Mouse (Mus musculus) liver, adult 2 months (tissue): ENCODE measurements around the gene Rpl4. TPM values are rescaled to one million over a fixed set of nuclear protein-coding genes. Genes with fewer than 3 reads are reported as not detected.
"Not testable (repeated sequence)": the region's sequence is repeated elsewhere in the genome, so short reads cannot be mapped to it uniquely, and the experiment has no call there.

Experiments
- DNase-seq: peaks from one replicate; pipeline ENCODE4 v3.0.0-alpha.2; 2011; ENCODE audit warnings: low read depth, low spot score; ENCODE audit errors: extremely low read depth
- H3K27ac ChIP-seq: fragments of 200-500 bp; replicated peaks from 2 replicates; pipeline ENCODE4 v1.5.1; 2012; ENCODE audit warnings: low read depth, mild to moderate bottlenecking, control low read depth, inconsistent platforms, low read length; ENCODE audit not compliant: insufficient read depth
- H3K27me3 ChIP-seq: fragments of 200-500 bp; 2 replicates; pipeline ENCODE4 v1.6.1; 2012; ENCODE audit warnings: mild to moderate bottlenecking, moderate library complexity, low read length, inconsistent platforms; ENCODE audit not compliant: control insufficient read depth, insufficient read depth
- H3K36me3 ChIP-seq: fragments of 200-500 bp; 2 replicates; pipeline ENCODE4 v1.6.1; 2012; ENCODE audit warnings: low read length, inconsistent platforms; ENCODE audit not compliant: control insufficient read depth, insufficient read depth
- H3K4me1 ChIP-seq: fragments of 200-500 bp; 2 replicates; pipeline ENCODE4 v1.6.1; 2011; ENCODE audit warnings: low read length; ENCODE audit not compliant: control insufficient read depth, insufficient read depth
- H3K4me3 ChIP-seq: fragments of 200-500 bp; 2 replicates; pipeline ENCODE4 v1.5.1; 2011; ENCODE audit warnings: low read depth, mild to moderate bottlenecking, control low read depth, low read length, moderate library complexity; ENCODE audit not compliant: insufficient read depth
- H3K79me2 ChIP-seq: fragments of 200-500 bp; 2 replicates; pipeline ENCODE4 v1.6.1; 2012; ENCODE audit warnings: inconsistent platforms, mild to moderate bottlenecking, low read length, moderate library complexity; ENCODE audit not compliant: control insufficient read depth, insufficient read depth
- H3K9ac ChIP-seq: fragments of 200-500 bp; 2 replicates; pipeline ENCODE4 v1.6.1; 2012; ENCODE audit warnings: low read depth, mild to moderate bottlenecking, control low read depth, inconsistent platforms, low read length
- CTCF ChIP-seq: fragments of 200-500 bp; IDR thresholded peaks from 2 replicates; pipeline ENCODE4 v1.5.1; 2011; ENCODE audit warnings: low read depth, low read length, control low read depth
- POLR2A ChIP-seq: fragments of 200-500 bp; IDR thresholded peaks from 2 replicates; pipeline ENCODE4 v1.6.1; 2011; ENCODE audit warnings: low read length, control low read depth; ENCODE audit not compliant: insufficient read depth; ENCODE audit errors: extremely low read depth
- WGBS: fragments of 180-500 bp; shearing (Covaris S2); methylation state at CpG from one replicate; pipeline ENCODE4 v1.1.7; 2018; 5-methylcytosine and 5-hydroxymethylcytosine counted together
- polyA plus RNA-seq: library from polyadenylated mRNA; depleted of rRNA; stranded (reverse); fragments of >200 nt; gene quantifications from 2 replicates; pipeline ENCODE4 v1.2.3, GENCODE M21; 2012
- total RNA-seq: library from RNA; depleted of rRNA; stranded (reverse); fragments of >200 nt; gene quantifications from 2 replicates; pipeline ENCODE4 v1.2.3, GENCODE M21; 2014

The Rpl4 gene
- total and polyA plus RNA-seq, 2 experiments = 250 to 401 TPM

DNA sequence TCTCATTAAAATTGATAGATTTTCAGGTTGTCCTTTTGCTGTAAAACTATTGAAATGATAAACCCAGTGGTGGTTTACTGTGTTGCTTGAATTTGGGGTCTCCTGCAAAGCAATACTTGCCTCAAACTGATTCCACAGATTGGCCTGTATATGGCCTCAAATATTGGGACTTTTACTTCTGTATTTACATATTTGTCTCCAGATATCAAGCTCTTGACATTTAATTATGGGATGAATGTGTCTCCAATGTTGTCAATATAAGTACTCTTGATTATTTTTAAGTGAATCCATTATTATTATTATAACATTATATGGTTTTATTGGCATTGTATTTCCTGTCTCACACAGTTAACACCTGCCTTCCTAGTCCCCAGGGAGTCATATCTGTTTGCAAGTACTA is 1.2 kb downstream of the Rpl4 start:
- Histone ChIP-seq H3K9ac (no peak overlapping the region), H3K27ac (no peak overlapping the region), H3K4me1 (peaks cover 6% of the 10 kb centered on the region), H3K36me3 (peaks cover 35% of the 10 kb centered on the region), H3K79me2 (no peaks in the 10 kb centered on the region; the same call in 1 of the 2 replicates), H3K4me3 (peak overlapping the region; percentile 9; the same call in 1 of the 2 replicates), H3K27me3 (no peaks in the 10 kb centered on the region)
- DNase-seq = no peak
- TF ChIP-seq POLR2A = no peak
- TF ChIP-seq CTCF = no peak

DNA sequence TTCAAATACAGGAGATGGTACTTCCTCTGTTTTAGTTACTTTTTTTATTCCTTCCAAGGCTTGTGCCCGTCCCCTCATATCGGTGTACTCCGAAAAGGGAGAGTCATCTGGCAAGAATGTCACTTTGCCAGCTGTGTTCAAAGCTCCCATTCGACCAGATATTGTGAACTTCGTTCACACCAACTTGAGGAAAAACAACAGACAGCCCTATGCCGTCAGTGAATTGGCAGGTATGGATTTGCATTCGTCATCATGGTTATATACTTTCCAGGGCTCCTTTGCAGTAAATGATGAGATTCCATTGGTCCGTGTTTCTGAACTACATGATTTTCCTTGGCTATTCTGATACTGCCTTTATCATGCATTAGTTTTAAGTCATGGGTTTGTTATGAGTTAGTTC is 1.6 kb downstream of the Rpl4 start:
- H3K36me3 ChIP-seq = peaks cover 35% of the 10 kb centered on the region
- WGBS = 21% methylated on average over 8 of the region's 8 CpGs
- peaks cover 1% of the 10 kb centered on the region; the same call in 1 of the 2 replicates for H3K79me2 ChIP-seq
- DNase-seq = no peak
- no peak overlapping the region for H3K27ac ChIP-seq
- peak overlapping the region; percentile 15; the same call in 1 of the 2 replicates for H3K4me3 ChIP-seq
- H3K4me1 ChIP-seq = peaks cover 9% of the 10 kb centered on the region
- H3K9ac ChIP-seq = no peak overlapping the region
- no peaks in the 10 kb centered on the region for H3K27me3 ChIP-seq
- TF ChIP-seq CTCF (no peak), POLR2A (no peak)

DNA sequence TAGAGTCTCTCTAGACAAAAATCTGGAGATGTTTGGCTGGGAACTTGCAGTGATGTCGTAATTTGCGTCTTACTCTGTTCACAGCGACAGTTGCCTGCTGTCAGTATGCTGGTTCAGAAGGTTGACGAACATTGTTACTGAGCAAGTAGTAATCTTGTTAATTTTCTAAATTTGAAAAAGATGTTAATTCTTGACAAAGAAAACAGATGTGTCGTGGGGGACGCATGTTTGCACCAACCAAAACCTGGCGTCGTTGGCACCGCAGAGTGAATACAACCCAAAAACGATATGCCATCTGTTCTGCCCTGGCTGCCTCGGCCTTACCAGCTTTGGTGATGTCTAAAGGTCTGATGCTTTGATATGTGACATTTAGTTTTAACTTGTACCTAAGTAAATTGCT is 2.2 kb downstream of the Rpl4 start:
- no peak overlapping the region for H3K4me3 ChIP-seq
- peaks cover 35% of the 10 kb centered on the region for H3K36me3 ChIP-seq
- H3K9ac ChIP-seq = no peak overlapping the region
- no peaks in the 10 kb centered on the region for H3K27me3 ChIP-seq
- peaks cover 4% of the 10 kb centered on the region; the same call in 1 of the 2 replicates for H3K79me2 ChIP-seq
- peak; percentile 26 for DNase-seq
- H3K27ac ChIP-seq = no peak overlapping the region
- WGBS = 71% methylated on average over 11 of the region's 11 CpGs
- peaks cover 12% of the 10 kb centered on the region for H3K4me1 ChIP-seq
- TF ChIP-seq POLR2A (no peak), CTCF (no peak)

DNA sequence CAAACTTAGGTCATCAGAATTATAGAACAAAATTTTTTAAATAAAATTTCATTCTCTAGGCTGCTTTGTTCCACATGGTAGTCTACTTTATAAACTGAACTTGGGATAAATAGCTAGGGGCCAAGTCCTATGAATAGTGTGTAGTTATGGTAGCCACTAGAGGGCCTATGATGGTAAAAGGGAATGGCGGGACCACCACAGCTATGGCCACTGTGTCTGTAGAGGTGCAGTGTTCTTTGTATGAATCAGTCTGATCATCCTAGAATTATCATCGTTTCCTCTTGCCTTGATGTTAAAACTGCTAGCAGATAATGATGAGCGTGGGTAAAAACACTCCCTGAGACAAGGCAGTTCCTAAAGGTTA is 5.4 kb downstream of the Rpl4 start:
- TF ChIP-seq POLR2A (no peak), CTCF (0 out of 2 replicates have a peak, but pooled peaks have one; percentile 2)
- H3K27ac ChIP-seq = no peak overlapping the region
- 57% methylated on average over 3 of the region's 3 CpGs for WGBS
- peaks cover 12% of the 10 kb centered on the region for H3K4me1 ChIP-seq
- peaks cover 47% of the 10 kb centered on the region for H3K36me3 ChIP-seq
- H3K79me2 ChIP-seq = peaks cover 4% of the 10 kb centered on the region; the same call in 1 of the 2 replicates
- no peak overlapping the region; the same call in 1 of the 2 replicates for H3K4me3 ChIP-seq
- no peaks in the 10 kb centered on the region for H3K27me3 ChIP-seq
- H3K9ac ChIP-seq = no peak overlapping the region; the same call in 1 of the 2 replicates
- peak; percentile 13 for DNase-seq

DNA sequence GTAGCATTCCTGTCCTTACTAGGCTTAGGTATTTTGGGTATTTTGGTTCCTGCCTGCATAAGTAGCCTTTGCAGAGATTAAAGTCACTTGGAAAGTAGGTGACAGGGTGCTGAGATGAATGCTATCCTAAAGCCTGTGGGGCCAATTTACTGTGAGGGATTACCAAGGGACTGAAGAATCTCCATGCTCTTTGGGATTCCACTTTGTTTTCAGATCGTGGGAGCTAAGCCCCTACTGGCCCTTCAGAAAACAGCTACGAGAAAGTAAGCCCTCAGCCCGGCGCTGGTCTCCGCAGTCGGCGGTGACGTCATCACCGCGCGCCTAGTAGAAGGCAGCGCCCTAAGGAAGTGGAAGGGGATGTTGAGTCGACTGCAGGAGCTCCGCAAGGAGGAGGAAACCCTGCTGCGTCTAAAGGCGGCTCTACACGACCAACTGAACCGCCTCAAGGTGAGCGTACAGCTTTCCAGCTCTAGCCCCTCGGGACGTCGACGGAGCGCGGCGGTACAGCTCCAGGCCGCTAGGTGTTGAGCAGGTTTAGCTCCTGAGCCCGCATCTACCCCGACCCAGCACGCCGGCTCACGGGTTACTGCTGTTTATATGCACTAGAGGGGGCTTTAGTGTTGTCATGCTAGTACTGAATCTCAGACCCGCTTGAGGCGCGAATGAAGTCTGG is 5.9 kb downstream of the Rpl4 start, which contains the start of gene Snapc5:
Gene Snapc5, plus strand, starts transcription at position 301 of the 673 bp plus-strand sequence.
- Histone ChIP-seq H3K79me2 (peaks cover 4% of the 10 kb centered on the region; the same call in 1 of the 2 replicates), H3K27me3 (no peaks in the 10 kb centered on the region), H3K4me3 (peak within 1 kb of the TSS; percentile 100), H3K9ac (peak within 1 kb of the TSS; percentile 98), H3K4me1 (peaks cover 12% of the 10 kb centered on the region), H3K27ac (peak within 1 kb of the TSS; percentile 77), H3K36me3 (peaks cover 47% of the 10 kb centered on the region)
- TF ChIP-seq CTCF (peak; percentile 45), POLR2A (0 out of 2 replicates have a peak, but pooled peaks have one; percentile 40)
- WGBS = under 1% methylated on average over 35 of the region's 35 CpGs
- peak; percentile 73 for DNase-seq

DNA sequence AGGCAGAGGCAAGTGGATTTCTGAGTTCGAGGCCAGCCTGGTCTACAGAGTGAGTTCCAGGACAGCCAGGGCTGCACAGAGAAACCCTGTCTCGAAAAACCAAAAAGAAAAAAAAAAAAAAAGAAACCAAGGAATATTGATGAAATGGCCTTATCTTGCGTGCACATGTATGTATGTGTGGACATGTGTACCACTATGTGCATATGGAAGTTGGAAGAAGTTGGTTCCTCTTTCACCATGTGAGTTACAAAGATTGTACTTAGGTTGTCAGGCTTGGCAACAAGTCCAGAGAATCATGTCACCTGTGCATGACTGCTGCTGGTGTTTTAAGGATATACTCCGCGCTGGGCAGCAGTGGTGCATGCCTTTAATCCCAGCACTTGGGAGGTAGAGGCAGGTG is 10.1 kb downstream of the Rpl4 start:
- H3K4me3 ChIP-seq, H3K27ac ChIP-seq, H3K4me1 ChIP-seq, H3K79me2 ChIP-seq, H3K27me3 ChIP-seq, H3K9ac ChIP-seq, DNase-seq: not testable (repeated sequence)
- 92% methylated on average over 5 of the region's 5 CpGs for WGBS
- H3K36me3 ChIP-seq = peaks cover 25% of the 10 kb centered on the region
